Mouse (Mus musculus) heart, adult 8-10 months (tissue): ENCODE results near the gene Ephb2. TPM values are rescaled to one million over a fixed set of nuclear protein-coding genes. Genes with fewer than 3 reads are reported as not detected.

ENCODE experiments used
- DNase-seq: peaks from one replicate; pipeline ENCODE4 v3.0.0; 2022; ENCODE audit warnings: low spot score
- total RNA-seq, 4 experiments: library from RNA; stranded (reverse); gene quantifications; 2 replicates each; pipeline ENCODE4 v1.2.4; 2022

Ephb2 gene
- total RNA-seq, 4 experiments from 2014 or later, result 0.44 to 0.86 (median 0.45) TPM

- DNase-seq, result no peak
Measured at GRCm38 (mm10) chr4:136838026-136838425, 2.2 kb upstream of the Ephb2 start.

- DNase-seq, result no peak
Measured at GRCm38 (mm10) chr4:136836387-136836931, 671 bp upstream of the Ephb2 start.

GRCm38 (mm10) chr4:136834815-136835620, 770 bp downstream of the Ephb2 start:
- DNase-seq, result no peak

- no peak for DNase-seq
Measured at GRCm38 (mm10) chr4:136834439-136834814, 1.4 kb downstream of the Ephb2 start.

GRCm38 (mm10) chr4:136833619-136834351, 2.0 kb downstream of the Ephb2 start:
- DNase-seq, result no peak

GRCm38 (mm10) chr4:136832559-136833232, 3.1 kb downstream of the Ephb2 start:
- no peak for DNase-seq

GRCm38 (mm10) chr4:136830272-136830823, 5.4 kb downstream of the Ephb2 start:
- DNase-seq, result no peak

- no peak for DNase-seq
Measured at GRCm38 (mm10) chr4:136829837-136830236, 6.0 kb downstream of the Ephb2 start.

GRCm38 (mm10) chr4:136828664-136829569, 6.9 kb downstream of the Ephb2 start:
- no peak for DNase-seq

- DNase-seq, result no peak
Measured at GRCm38 (mm10) chr4:136824935-136825552, 10.7 kb downstream of the Ephb2 start.

- no peak for DNase-seq
Measured at GRCm38 (mm10) chr4:136820069-136820522, 15.7 kb downstream of the Ephb2 start.

- DNase-seq, result no peak
Measured at GRCm38 (mm10) chr4:136816701-136817100, 19.1 kb downstream of the Ephb2 start.

GRCm38 (mm10) chr4:136815364-136815763, 20.4 kb downstream of the Ephb2 start:
- DNase-seq, result no peak

GRCm38 (mm10) chr4:136812543-136812942, 23.2 kb downstream of the Ephb2 start:
- no peak for DNase-seq

- DNase-seq, result no peak
Measured at GRCm38 (mm10) chr4:136811596-136811995, 24.2 kb downstream of the Ephb2 start.

GRCm38 (mm10) chr4:136808478-136808877, 27.3 kb downstream of the Ephb2 start:
- no peak for DNase-seq

GRCm38 (mm10) chr4:136807448-136808009, 28.3 kb downstream of the Ephb2 start:
- no peak for DNase-seq

GRCm38 (mm10) chr4:136806254-136806653, 29.5 kb downstream of the Ephb2 start:
- DNase-seq, result no peak

- DNase-seq, result no peak
Measured at GRCm38 (mm10) chr4:136804343-136804742, 31.4 kb downstream of the Ephb2 start.

- DNase-seq, result no peak
Measured at GRCm38 (mm10) chr4:136802446-136802845, 33.3 kb downstream of the Ephb2 start.
